Mouse (Mus musculus): ENCODE results near the gene Itfg2. TPM values are rescaled to one million over a fixed set of nuclear protein-coding genes. Genes with fewer than 3 reads are reported as not detected.

The Itfg2 gene
- total and polyA plus RNA-seq, 3 experiments = 16.6 to 44.8 TPM; not detected in 1

DNA sequence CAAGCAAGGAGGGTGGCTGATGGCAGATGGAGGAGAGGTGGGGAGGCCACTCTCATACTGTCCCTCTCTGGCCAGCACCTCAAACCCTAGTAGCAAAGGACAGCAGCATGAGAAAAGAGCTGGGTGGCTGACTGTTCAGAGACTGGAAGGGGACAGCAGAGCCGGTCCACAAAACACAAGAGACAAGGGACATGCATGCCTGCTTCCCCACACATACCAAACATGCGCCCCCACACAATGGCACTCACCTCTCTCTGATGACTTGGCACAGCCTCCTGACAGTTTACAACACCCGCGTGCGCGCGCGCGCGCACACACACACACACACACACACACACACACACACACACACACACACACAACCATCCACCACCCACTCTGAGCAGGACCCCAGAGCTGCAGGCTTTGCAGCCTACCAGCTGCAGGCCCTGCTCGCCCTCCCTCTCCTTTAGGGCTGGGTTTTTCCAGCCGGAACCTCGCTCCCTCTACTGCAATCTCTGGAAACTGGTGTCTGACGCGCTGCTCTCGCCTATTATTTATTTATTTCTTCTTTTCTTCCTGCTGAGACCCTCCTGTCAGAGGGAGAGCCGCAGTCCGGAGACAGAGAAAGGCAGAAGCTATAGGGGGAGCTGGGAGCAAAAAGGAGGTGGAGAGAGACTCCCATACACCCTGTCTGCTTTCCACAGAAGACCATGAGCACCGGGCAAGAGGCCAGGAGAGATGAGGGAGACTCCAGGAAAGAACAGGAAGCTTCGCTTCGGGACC, 25.1 kb downstream of the Itfg2 start:
- Histone ChIP-seq H3K4me1 (ENCODE audit: control insufficient read depth in 1 of 2, insufficient read depth in 2 of 2, low read length in 2 of 2) (no peaks in the 10 kb centered on the region), H3K9me3 (replicated peaks; ENCODE audit: insufficient read depth, low read length) (no peaks in the 10 kb centered on the region), H3K9ac (ENCODE audit: control insufficient read depth, low read depth, low read length, poor library complexity, severe bottlenecking) (no peak overlapping the region), H3K36me3 (ENCODE audit: control insufficient read depth in 1 of 2, insufficient read depth in 2 of 2, low read length in 2 of 2) (no peaks in the 10 kb centered on the region), H3K4me3 (ENCODE audit: control insufficient read depth in 1 of 2, insufficient read depth in 1 of 2, low read depth in 2 of 2, low read length in 2 of 2) (no peak overlapping the region), H3K27me3 (ENCODE audit: control insufficient read depth in 1 of 2, insufficient read depth in 2 of 2, low read length in 2 of 2) (no peaks in the 10 kb centered on the region; a peak in 1 of 4 replicates), H3K79me2 (ENCODE audit: control insufficient read depth, insufficient read depth, low read length, poor library complexity) (no peaks in the 10 kb centered on the region), H3K27ac (ENCODE audit: control insufficient read depth, low read depth, low read length) (no peak overlapping the region)
- no peak for DNase-seq (ENCODE audit: low read depth, low spot score)
- TF ChIP-seq MEF2A (IDR thresholded peaks at IDR 0.05; ENCODE audit: extremely low read depth, insufficient replicate concordance, low read depth, low read length, poor library complexity, severe bottlenecking) (no peak), GATA1 (IDR thresholded peaks at IDR 0.05; ENCODE audit: low read depth, low read length) (no peak), KAT2A (conservative IDR thresholded peaks at IDR 0.05; ENCODE audit: low read depth, low read length) (no peak), HCFC1 (IDR thresholded peaks at IDR 0.05; ENCODE audit: low read depth, low read length) (no peak), BHLHE40 (IDR thresholded peaks at IDR 0.05; ENCODE audit: borderline replicate concordance, low read depth, low read length) (no peak), POLR2AphosphoS2 (IDR thresholded peaks at IDR 0.05; ENCODE audit: low read length) (no peak), EP300 (IDR thresholded peaks at IDR 0.05; ENCODE audit: low read depth in 1 of 2, low read length in 2 of 2) (no peak), ELF1 (IDR thresholded peaks at IDR 0.05; ENCODE audit: low read depth, low read length) (no peak), TAL1 (IDR thresholded peaks at IDR 0.05; ENCODE audit: low read length) (no peak), ZC3H11A (IDR thresholded peaks at IDR 0.05; ENCODE audit: low read depth, low read length) (no peak), UBTF (IDR thresholded peaks at IDR 0.05; ENCODE audit: borderline replicate concordance, insufficient read depth, low read depth, low read length) (no peak), POLR2A (IDR thresholded peaks at IDR 0.05; ENCODE audit: control insufficient read depth in 1 of 2, insufficient read depth in 1 of 2, low read depth in 1 of 2, low read length in 2 of 2, poor library complexity in 1 of 2) (no peak), MYC (IDR thresholded peaks at IDR 0.05; ENCODE audit: low read depth, low read length) (no peak), MAFK (IDR thresholded peaks at IDR 0.05; ENCODE audit: borderline replicate concordance, low read depth, low read length) (no peak)

DNA sequence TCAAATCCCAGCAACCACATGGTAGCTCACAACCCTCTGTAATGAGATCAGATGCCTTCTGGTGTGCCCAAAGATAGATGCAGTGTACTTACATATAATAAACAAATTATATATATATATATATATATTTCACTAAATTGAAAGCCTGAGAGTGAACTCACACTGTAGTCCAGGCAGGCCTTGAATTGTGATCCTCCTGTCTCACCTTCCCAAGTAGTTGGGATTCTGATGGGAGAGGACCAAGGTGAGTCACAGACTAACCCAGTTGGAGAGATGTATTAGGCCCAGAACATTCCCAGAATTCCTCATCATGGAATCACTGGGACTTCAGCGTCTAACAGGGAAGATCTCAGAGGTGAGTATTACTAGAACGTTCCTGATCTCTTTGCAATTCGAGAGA, 25.7 kb downstream of the Itfg2 start, which contains the start of gene Nrip2:
Nrip2 (plus strand) TSS at position 301 of the 400 bp plus-strand sequence.
- no peak within 1 kb of the TSS for H3K9ac ChIP-seq (ENCODE audit: control insufficient read depth, low read depth, low read length, poor library complexity, severe bottlenecking)
- H3K4me1 ChIP-seq (ENCODE audit: control insufficient read depth in 1 of 2, insufficient read depth in 2 of 2, low read length in 2 of 2) = no peaks in the 10 kb centered on the region
- no peak for DNase-seq (ENCODE audit: low read depth, low spot score)
- no peaks in the 10 kb centered on the region for H3K79me2 ChIP-seq (ENCODE audit: control insufficient read depth, insufficient read depth, low read length, poor library complexity)
- no peaks in the 10 kb centered on the region for H3K36me3 ChIP-seq (ENCODE audit: control insufficient read depth in 1 of 2, insufficient read depth in 2 of 2, low read length in 2 of 2)
- H3K9me3 ChIP-seq (replicated peaks; ENCODE audit: insufficient read depth, low read length) = no peaks in the 10 kb centered on the region
- H3K27ac ChIP-seq (ENCODE audit: control insufficient read depth, low read depth, low read length) = no peak within 1 kb of the TSS
- no peaks in the 10 kb centered on the region; a peak in 1 of 4 replicates for H3K27me3 ChIP-seq (ENCODE audit: control insufficient read depth in 1 of 2, insufficient read depth in 2 of 2, low read length in 2 of 2)
- no peak within 1 kb of the TSS for H3K4me3 ChIP-seq (ENCODE audit: control insufficient read depth in 1 of 2, insufficient read depth in 1 of 2, low read depth in 2 of 2, low read length in 2 of 2)
- TF ChIP-seq RAD21 (IDR thresholded peaks at IDR 0.05; ENCODE audit: low read depth, low read length) (no peak), POLR2A (IDR thresholded peaks at IDR 0.05; ENCODE audit: control insufficient read depth in 1 of 2, insufficient read depth in 1 of 2, low read depth in 1 of 2, low read length in 2 of 2, poor library complexity in 1 of 2) (no peak), CTCF (IDR thresholded peaks at IDR 0.05 in 2 of 3, conservative IDR thresholded peaks at IDR 0.05 in 1 of 3; ENCODE audit: control insufficient read depth in 1 of 3, insufficient read depth in 1 of 3, low read depth in 2 of 3, low read length in 3 of 3, poor library complexity in 1 of 3, severe bottlenecking in 1 of 3) (no peak), MYC (IDR thresholded peaks at IDR 0.05; ENCODE audit: low read depth, low read length) (no peak), HCFC1 (IDR thresholded peaks at IDR 0.05; ENCODE audit: low read depth, low read length) (no peak), ELF1 (IDR thresholded peaks at IDR 0.05; ENCODE audit: low read depth, low read length) (no peak), NRF1 (IDR thresholded peaks at IDR 0.05; ENCODE audit: insufficient read depth, low read depth, low read length, poor library complexity, severe bottlenecking) (no peak), POLR2AphosphoS2 (IDR thresholded peaks at IDR 0.05; ENCODE audit: low read length) (no peak), ZKSCAN1 (IDR thresholded peaks at IDR 0.05; ENCODE audit: low read depth, low read length) (no peak), UBTF (IDR thresholded peaks at IDR 0.05; ENCODE audit: borderline replicate concordance, insufficient read depth, low read depth, low read length) (no peak)

Data from MEL (cell line).